Comparison of ENCODE assay signal across 8 mouse cellular contexts in genomic region chr4:140750328-140750727, GRCm38 (mm10). TPM values are rescaled to one million over a fixed set of nuclear protein-coding genes. Genes with fewer than 3 reads are reported as not detected.
A peak's percentile ranks its signal among the peaks of the same experiment; 100 is the strongest.
DNase-seq lines count a peak whose midpoint lies in the region; ATAC-seq and TF ChIP-seq lines count a peak whose summit lies in the region.

No protein-coding gene starts in this region.

- no peak overlapping the region for H3K9ac ChIP-seq in hindbrain, embryonic 11.5 days (ENCODE audit: low read depth, low read length)
- H3K9ac ChIP-seq in limb, embryonic 12.5 days (replicated peaks), result no peak overlapping the region
- H3K9ac ChIP-seq in midbrain, embryonic 15.5 days, result no peak overlapping the region

- no peaks in the 10 kb centered on the region; the same call in 1 of the 2 replicates for H3K27me3 ChIP-seq in hindbrain, embryonic 11.5 days (ENCODE audit: control insufficient read depth, insufficient read depth, low read length)
- peaks cover 23% of the 10 kb centered on the region for H3K27me3 ChIP-seq in limb, embryonic 12.5 days
- H3K27me3 ChIP-seq in midbrain, embryonic 15.5 days (replicated peaks), result no peaks in the 10 kb centered on the region

- no peak for TF ChIP-seq CTCF in left cerebral cortex, adult 2 months (IDR thresholded peaks at IDR 0.05)

- 6% methylated on average over 19 of the region's 19 CpGs for WGBS in hindbrain, embryonic 11.5 days
- 14% methylated on average over 19 of the region's 19 CpGs for WGBS in limb, embryonic 12.5 days
- 5% methylated on average over 19 of the region's 19 CpGs for WGBS in midbrain, embryonic 15.5 days

- peak; percentile 16 for DNase-seq in adrenal gland, postnatal 10 days
- no peak for DNase-seq in adrenal gland, adult 8-10 months
- DNase-seq in cerebellum, postnatal 36 days, result peak; percentile 10 to 13
- peak; percentile 48 for DNase-seq in hindbrain, embryonic 11.5 days (ENCODE audit: low spot score)
- peak; percentile 83 to 89 for DNase-seq in thymus, adult 18-20 months
- DNase-seq in left cerebral cortex, adult 2 months (ENCODE audit: extremely low spot score in 1 of 2, low spot score in 2 of 2), result no peak

- peak; percentile 17; the same call in 1 of the 2 replicates for ATAC-seq in hindbrain, embryonic 11.5 days (ENCODE audit: low FRiP score)
- ATAC-seq in limb, embryonic 12.5 days (ENCODE audit: insufficient number of reproducible peaks, insufficient read depth, low FRiP score, low TSS enrichment, low read depth), result no peak
- no peak for ATAC-seq in midbrain, embryonic 15.5 days (replicated peaks)

- peak overlapping the region; percentile 15; the same call in 1 of the 2 replicates for H3K4me3 ChIP-seq in hindbrain, embryonic 11.5 days (ENCODE audit: low read depth, low read length)
- H3K4me3 ChIP-seq in limb, embryonic 12.5 days (replicated peaks), result no peak overlapping the region
- no peak overlapping the region for H3K4me3 ChIP-seq in midbrain, embryonic 15.5 days
- no peak overlapping the region for H3K4me3 ChIP-seq in left cerebral cortex, adult 2 months

- peak overlapping the region; percentile 29 for H3K4me2 ChIP-seq in hindbrain, embryonic 11.5 days (replicated peaks; ENCODE audit: low read depth, low read length)
- peak overlapping the region; percentile 25; the same call in 1 of the 2 replicates for H3K4me2 ChIP-seq in limb, embryonic 12.5 days
- peak overlapping the region; percentile 38 for H3K4me2 ChIP-seq in midbrain, embryonic 15.5 days

- no peaks in the 10 kb centered on the region for H3K4me1 ChIP-seq in hindbrain, embryonic 11.5 days (replicated peaks; ENCODE audit: control insufficient read depth, insufficient read depth, low read length)
- H3K4me1 ChIP-seq in limb, embryonic 12.5 days (replicated peaks), result peaks cover 14% of the 10 kb centered on the region
- H3K4me1 ChIP-seq in midbrain, embryonic 15.5 days, result 0 out of 2 replicates have a peak, but pooled peaks cover 6% of the 10 kb centered on the region

- no peaks in the 10 kb centered on the region for H3K9me3 ChIP-seq in hindbrain, embryonic 11.5 days (ENCODE audit: control insufficient read depth, low read length)
- H3K9me3 ChIP-seq in limb, embryonic 12.5 days, result no peaks in the 10 kb centered on the region
- H3K9me3 ChIP-seq in midbrain, embryonic 15.5 days, result no peaks in the 10 kb centered on the region

- intact Hi-C loops in left cerebral cortex, adult 2 months (cut with DNase I), result no loop called here

- no peaks in the 10 kb centered on the region for H3K36me3 ChIP-seq in hindbrain, embryonic 11.5 days (ENCODE audit: control insufficient read depth, insufficient read depth, low read length)
- no peaks in the 10 kb centered on the region for H3K36me3 ChIP-seq in limb, embryonic 12.5 days
- no peaks in the 10 kb centered on the region for H3K36me3 ChIP-seq in midbrain, embryonic 15.5 days (replicated peaks)

- H3K27ac ChIP-seq in hindbrain, embryonic 11.5 days (ENCODE audit: low read depth, low read length), result no peak overlapping the region
- H3K27ac ChIP-seq in limb, embryonic 12.5 days, result no peak overlapping the region
- no peak overlapping the region for H3K27ac ChIP-seq in midbrain, embryonic 15.5 days
- H3K27ac ChIP-seq in left cerebral cortex, adult 2 months, result no peak overlapping the region

RNA-seq across cellular contexts. Expression of gene Padi6, which starts 7.9 kb away (rescaled TPM):
- total RNA-seq in adrenal gland, postnatal 10 days (2021), result under 1 TPM in 1 of 2 experiments, not detected in 1; 0.55 TPM
- not detected for total RNA-seq in adrenal gland, adult 8-10 months (2022)
- 0.13 TPM in 1 of 2 replicates, not detected in the other for polyA plus RNA-seq in hindbrain, embryonic 11.5 days (2014; fragmentation: Nextera tagmentation; extraction: Ambion mirVana)
- not detected in 2 replicates for polyA plus RNA-seq in limb, embryonic 12.5 days (2016; fragmentation: Nextera tagmentation; extraction: Ambion mirVana)
- polyA plus RNA-seq in midbrain, embryonic 15.5 days (2015; fragmentation: Nextera tagmentation; extraction: Ambion mirVana), result 0.12 TPM in 1 of 2 replicates, not detected in the other
- not detected for total RNA-seq in left cerebral cortex, adult 2 months (2021)

RNA-seq across cellular contexts. Expression of gene Padi4, which starts 23.7 kb away (rescaled TPM):
- total RNA-seq in adrenal gland, postnatal 10 days (2021), result 1 to 10 TPM; 1.1 to 1.2 TPM
- 1 to 10 TPM in 1 of 4 experiments, under 1 TPM in 3; 0.27 to 1.1 (median 0.35) TPM for total RNA-seq in adrenal gland, adult 8-10 months (2022)
- 0.25 and 0.37 TPM in 2 replicates for polyA plus RNA-seq in hindbrain, embryonic 11.5 days (2014; fragmentation: Nextera tagmentation; extraction: Ambion mirVana)
- not detected in 2 replicates for polyA plus RNA-seq in limb, embryonic 12.5 days (2016; fragmentation: Nextera tagmentation; extraction: Ambion mirVana)
- 0.11 and 0.19 TPM in 2 replicates for polyA plus RNA-seq in midbrain, embryonic 15.5 days (2015; fragmentation: Nextera tagmentation; extraction: Ambion mirVana)
- total RNA-seq in left cerebral cortex, adult 2 months (2021), result under 1 TPM in 1 of 2 experiments, not detected in 1; 0.14 TPM

RNA-seq across cellular contexts. Expression of gene Rcc2, which starts 50.0 kb away (rescaled TPM):
- total RNA-seq in adrenal gland, postnatal 10 days (2021), result 10 to 100 TPM; 69.2 to 74.3 TPM
- 10 to 100 TPM; 71.0 to 87.5 (median 77.3) TPM for total RNA-seq in adrenal gland, adult 8-10 months (2022)
- 44.3 and 59.6 TPM in 2 replicates for polyA plus RNA-seq in hindbrain, embryonic 11.5 days (2014; fragmentation: Nextera tagmentation; extraction: Ambion mirVana)
- 75.8 and 139 TPM in 2 replicates for polyA plus RNA-seq in limb, embryonic 12.5 days (2016; fragmentation: Nextera tagmentation; extraction: Ambion mirVana)
- 28.1 and 34.9 TPM in 2 replicates for polyA plus RNA-seq in midbrain, embryonic 15.5 days (2015; fragmentation: Nextera tagmentation; extraction: Ambion mirVana)
- total RNA-seq in left cerebral cortex, adult 2 months (2021), result 10 to 100 TPM; 87.4 to 91.7 TPM

Comparison
In these comparisons a context has a peak if more than half of its experiments do, and no peak if none do; other contexts are left out.
1. DNase-seq: peak in adrenal gland, postnatal 10 days (single experiment), cerebellum, postnatal 36 days (2 of 2), hindbrain, embryonic 11.5 days (single experiment) and thymus, adult 18-20 months (2 of 2); none in adrenal gland, adult 8-10 months (single experiment) and left cerebral cortex, adult 2 months (0 of 2).
2. Peak in every context shown above with its lines, with median percentiles within 50 percentile points of each other: H3K4me2 ChIP-seq.